Mouse (Mus musculus) cortical plate, adult 2 months (tissue): ENCODE data around the gene Stk25.

Experiments used
- CTCF ChIP-seq: fragments of 200-500 bp; IDR thresholded peaks from 2 replicates; pipeline ENCODE4 v1.5.1; 2011; ENCODE audit warnings: mild to moderate bottlenecking, control low read depth, low read length; ENCODE audit not compliant: insufficient read depth; ENCODE audit errors: extremely low read depth
- POLR2A ChIP-seq: fragments of 200-500 bp; IDR thresholded peaks from 2 replicates; pipeline ENCODE4 v1.6.1; 2011; ENCODE audit warnings: mild to moderate bottlenecking, low read length, control low read depth; ENCODE audit not compliant: insufficient read depth; ENCODE audit errors: extremely low read depth

DNA sequence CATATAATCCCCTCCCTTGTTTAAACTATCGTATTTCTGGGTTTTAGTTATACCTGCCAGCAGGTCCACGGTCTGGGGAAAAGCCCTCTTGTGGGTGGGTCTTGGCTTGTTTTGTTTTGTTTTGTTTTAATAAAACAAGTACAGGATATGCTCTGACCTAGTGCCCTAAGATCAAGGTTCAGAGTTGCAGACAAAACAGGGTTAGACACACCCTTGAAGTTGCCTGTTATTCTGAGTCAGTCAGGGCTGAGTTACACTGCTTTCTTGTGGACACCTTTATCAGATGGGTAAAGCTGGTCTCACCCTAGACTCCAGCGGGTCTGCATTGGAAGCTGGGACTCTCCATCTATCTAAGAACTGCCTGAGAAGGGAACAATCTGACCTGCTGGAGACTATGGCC, 35.0 kb upstream of the Stk25 start:
- no peak for TF ChIP-seq CTCF
- TF ChIP-seq POLR2A, result no peak
